Mouse (Mus musculus): ENCODE measurements around the gene Cd302.

GRCm38 (mm10) chr2:60278627-60279026 is 5.7 kb downstream of the Cd302 start:
- no peak for TF ChIP-seq CHD1 (IDR thresholded peaks at IDR 0.05; ENCODE audit: low read depth, low read length)
- no peak for TF ChIP-seq CTCF (conservative IDR thresholded peaks at IDR 0.05 in 1 of 2, IDR thresholded peaks at IDR 0.05 in 1 of 2; ENCODE audit: low read depth in 2 of 2, low read length in 2 of 2)
- no peak for TF ChIP-seq POLR2AphosphoS2 (IDR thresholded peaks at IDR 0.05; ENCODE audit: low read depth, low read length)
- no peak for TF ChIP-seq MAX (IDR thresholded peaks at IDR 0.05; ENCODE audit: low read length)
- no peak for TF ChIP-seq POLR2A (IDR thresholded peaks at IDR 0.05; ENCODE audit: low read depth, low read length)
- TF ChIP-seq JUND (conservative IDR thresholded peaks at IDR 0.05; ENCODE audit: low read depth, low read length): no peak
- TF ChIP-seq ZKSCAN1 (IDR thresholded peaks at IDR 0.05; ENCODE audit: borderline replicate concordance, low read depth, low read length): no peak
- TF ChIP-seq TBP (conservative IDR thresholded peaks at IDR 0.05; ENCODE audit: low read depth, low read length): no peak
- no peak for TF ChIP-seq EP300 (IDR thresholded peaks at IDR 0.05; ENCODE audit: low read length)

All from CH12.LX (cell line).